Mouse (Mus musculus): Measurements from ENCODE around the gene Picalm. TPM values are rescaled to one million over a fixed set of nuclear protein-coding genes. Genes with fewer than 3 reads are reported as not detected.
"Not testable (repeated sequence)": the region's sequence is repeated elsewhere in the genome, so short reads cannot be mapped to it uniquely, and the experiment has no call there.

The Picalm gene
- polyA plus RNA-seq, 1 experiment from 2014 or later: 57.8 TPM

- Histone ChIP-seq H3K4me3 (ENCODE audit: low read depth, low read length) (no peak overlapping the region), H3K27me3 (ENCODE audit: control insufficient read depth, insufficient read depth, low read length) (no peaks in the 10 kb centered on the region), H3K9ac (ENCODE audit: low read depth, low read length) (no peak overlapping the region), H3K4me2 (replicated peaks; ENCODE audit: low read depth, low read length) (no peak overlapping the region), H3K4me1 (replicated peaks; ENCODE audit: control insufficient read depth, insufficient read depth, low read length) (no peaks in the 10 kb centered on the region), H3K27ac (ENCODE audit: low read depth, low read length) (no peak overlapping the region), H3K9me3 (ENCODE audit: control insufficient read depth, low read length) (no peaks in the 10 kb centered on the region), H3K36me3 (ENCODE audit: control insufficient read depth, insufficient read depth, low read length) (peaks cover 2% of the 10 kb centered on the region; the same call in 1 of the 2 replicates)
- DNase-seq (ENCODE audit: low spot score): no peak
- ATAC-seq (ENCODE audit: low FRiP score): no peak
- WGBS: 96% methylated on average over 2 of the region's 2 CpGs
Measured at GRCm38 (mm10) chr7:90158034-90158433, 28.0 kb downstream of the Picalm start.

GRCm38 (mm10) chr7:90160598-90160997, 30.6 kb downstream of the Picalm start:
- DNase-seq (ENCODE audit: low spot score): no peak
- no peaks in the 10 kb centered on the region for H3K4me1 ChIP-seq (replicated peaks; ENCODE audit: control insufficient read depth, insufficient read depth, low read length)
- no peak overlapping the region for H3K4me2 ChIP-seq (replicated peaks; ENCODE audit: low read depth, low read length)
- no peak overlapping the region for H3K27ac ChIP-seq (ENCODE audit: low read depth, low read length)
- H3K4me3 ChIP-seq (ENCODE audit: low read depth, low read length): no peak overlapping the region
- ATAC-seq (ENCODE audit: low FRiP score): no peak
- H3K36me3 ChIP-seq (ENCODE audit: control insufficient read depth, insufficient read depth, low read length): peaks cover 2% of the 10 kb centered on the region; the same call in 1 of the 2 replicates
- H3K9me3 ChIP-seq (ENCODE audit: control insufficient read depth, low read length): no peaks in the 10 kb centered on the region
- no peak overlapping the region for H3K9ac ChIP-seq (ENCODE audit: low read depth, low read length)
- H3K27me3 ChIP-seq (ENCODE audit: control insufficient read depth, insufficient read depth, low read length): no peaks in the 10 kb centered on the region
- WGBS: 97% methylated on average over 5 of the region's 5 CpGs

DNA sequence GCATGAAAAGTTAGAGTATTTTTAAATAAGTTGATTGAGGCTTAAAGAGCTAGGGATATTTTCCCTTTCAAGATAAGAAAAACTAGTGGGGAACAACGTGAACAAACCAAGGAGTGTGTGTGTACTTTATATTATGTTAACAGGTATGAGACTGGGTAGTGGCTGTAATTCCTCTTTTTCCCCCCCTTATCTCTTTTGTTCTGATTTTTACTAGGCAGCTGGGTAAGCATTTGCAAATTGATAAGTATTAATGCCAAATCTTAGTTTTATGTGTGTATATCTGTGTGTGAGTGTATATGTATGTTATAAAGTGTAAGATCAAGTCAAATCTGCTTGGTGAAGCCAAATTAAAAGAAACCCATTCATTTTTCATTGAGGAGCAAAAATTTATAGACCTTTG, 34.3 kb downstream of the Picalm start:
- Histone ChIP-seq H3K27ac (ENCODE audit: low read depth, low read length) (no peak overlapping the region), H3K9me3 (ENCODE audit: control insufficient read depth, low read length) (no peaks in the 10 kb centered on the region), H3K36me3 (ENCODE audit: control insufficient read depth, insufficient read depth, low read length) (peaks cover 2% of the 10 kb centered on the region; the same call in 1 of the 2 replicates), H3K4me1 (replicated peaks; ENCODE audit: control insufficient read depth, insufficient read depth, low read length) (no peaks in the 10 kb centered on the region), H3K27me3 (ENCODE audit: control insufficient read depth, insufficient read depth, low read length) (no peaks in the 10 kb centered on the region), H3K9ac (ENCODE audit: low read depth, low read length) (no peak overlapping the region), H3K4me3 (ENCODE audit: low read depth, low read length) (no peak overlapping the region), H3K4me2 (replicated peaks; ENCODE audit: low read depth, low read length) (no peak overlapping the region)
- WGBS: 95% methylated on average over 1 of the region's 1 CpGs
- ATAC-seq (ENCODE audit: low FRiP score) (no peak), DNase-seq (ENCODE audit: low spot score) (no peak)

DNA sequence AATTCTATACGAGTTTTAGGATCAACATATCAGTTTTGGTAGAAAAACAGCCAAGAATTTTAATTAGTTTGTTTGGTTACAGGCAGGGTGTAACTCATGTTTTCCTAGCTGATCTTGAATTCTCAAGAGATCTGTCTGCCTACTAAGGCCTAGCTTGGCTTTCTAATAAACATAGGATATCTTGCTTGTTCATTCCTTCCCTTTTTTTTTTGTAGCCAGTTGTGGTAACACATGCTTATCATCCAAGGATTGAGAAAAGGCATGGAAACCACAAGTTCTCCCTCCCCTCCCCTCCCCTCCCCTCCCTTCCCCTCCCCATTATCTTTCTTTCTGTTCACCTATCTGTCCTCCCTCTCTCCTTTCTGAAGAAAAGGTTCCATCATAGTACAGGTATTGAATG, 36.0 kb downstream of the Picalm start:
- Histone ChIP-seq H3K27me3 (ENCODE audit: control insufficient read depth, insufficient read depth, low read length) (no peaks in the 10 kb centered on the region), H3K4me1 (replicated peaks; ENCODE audit: control insufficient read depth, insufficient read depth, low read length) (no peaks in the 10 kb centered on the region), H3K27ac (ENCODE audit: low read depth, low read length) (no peak overlapping the region), H3K4me3 (ENCODE audit: low read depth, low read length) (no peak overlapping the region), H3K4me2 (replicated peaks; ENCODE audit: low read depth, low read length) (no peak overlapping the region), H3K9me3 (ENCODE audit: control insufficient read depth, low read length) (no peaks in the 10 kb centered on the region), H3K9ac (ENCODE audit: low read depth, low read length) (no peak overlapping the region), H3K36me3 (ENCODE audit: control insufficient read depth, insufficient read depth, low read length) (peaks cover 2% of the 10 kb centered on the region; the same call in 1 of the 2 replicates)
- WGBS: 91% methylated on average over 1 of the region's 1 CpGs
- no peak for DNase-seq (ENCODE audit: low spot score)
- no peak for ATAC-seq (ENCODE audit: low FRiP score)

DNA sequence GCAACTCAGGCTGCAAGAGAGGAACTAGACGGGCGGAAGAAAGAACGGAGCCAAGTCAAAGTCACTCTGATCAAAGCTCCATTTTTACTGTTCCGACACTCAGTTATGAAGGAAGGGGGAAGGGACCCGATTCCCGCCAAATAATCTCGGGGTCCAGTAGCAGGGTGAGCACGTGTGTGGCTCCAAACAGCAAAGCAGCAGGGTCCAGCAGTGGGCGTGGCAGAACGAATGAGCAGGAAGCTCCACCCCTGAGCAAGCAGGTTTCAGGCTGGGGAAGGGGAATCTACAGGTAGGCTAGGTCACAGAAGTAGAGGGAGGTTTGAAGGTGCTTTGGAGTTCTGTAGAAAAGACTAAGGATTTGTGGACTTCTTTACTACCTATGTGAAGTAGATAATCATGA, 37.8 kb downstream of the Picalm start:
- not testable (repeated sequence) for H3K27me3 ChIP-seq (ENCODE audit: control insufficient read depth, insufficient read depth, low read length); DNase-seq (ENCODE audit: low spot score); H3K27ac ChIP-seq (ENCODE audit: low read depth, low read length); H3K4me2 ChIP-seq (replicated peaks; ENCODE audit: low read depth, low read length); ATAC-seq (ENCODE audit: low FRiP score); H3K36me3 ChIP-seq (ENCODE audit: control insufficient read depth, insufficient read depth, low read length); H3K9ac ChIP-seq (ENCODE audit: low read depth, low read length); H3K4me3 ChIP-seq (ENCODE audit: low read depth, low read length); H3K9me3 ChIP-seq (ENCODE audit: control insufficient read depth, low read length); H3K4me1 ChIP-seq (replicated peaks; ENCODE audit: control insufficient read depth, insufficient read depth, low read length)
- 82% methylated on average over 10 of the region's 10 CpGs for WGBS

- Histone ChIP-seq H3K36me3 (ENCODE audit: control insufficient read depth, insufficient read depth, low read length) (no peaks in the 10 kb centered on the region), H3K4me2 (replicated peaks; ENCODE audit: low read depth, low read length) (no peak overlapping the region), H3K9ac (ENCODE audit: low read depth, low read length) (no peak overlapping the region), H3K4me3 (ENCODE audit: low read depth, low read length) (no peak overlapping the region), H3K27ac (ENCODE audit: low read depth, low read length) (no peak overlapping the region), H3K4me1 (replicated peaks; ENCODE audit: control insufficient read depth, insufficient read depth, low read length) (no peaks in the 10 kb centered on the region), H3K9me3 (ENCODE audit: control insufficient read depth, low read length) (no peaks in the 10 kb centered on the region), H3K27me3 (ENCODE audit: control insufficient read depth, insufficient read depth, low read length) (no peaks in the 10 kb centered on the region)
- ATAC-seq (ENCODE audit: low FRiP score) (no peak), DNase-seq (ENCODE audit: low spot score) (no peak)
- 100% methylated on average over 1 of the region's 1 CpGs for WGBS
Measured at GRCm38 (mm10) chr7:90173778-90174177, 43.8 kb downstream of the Picalm start.

DNA sequence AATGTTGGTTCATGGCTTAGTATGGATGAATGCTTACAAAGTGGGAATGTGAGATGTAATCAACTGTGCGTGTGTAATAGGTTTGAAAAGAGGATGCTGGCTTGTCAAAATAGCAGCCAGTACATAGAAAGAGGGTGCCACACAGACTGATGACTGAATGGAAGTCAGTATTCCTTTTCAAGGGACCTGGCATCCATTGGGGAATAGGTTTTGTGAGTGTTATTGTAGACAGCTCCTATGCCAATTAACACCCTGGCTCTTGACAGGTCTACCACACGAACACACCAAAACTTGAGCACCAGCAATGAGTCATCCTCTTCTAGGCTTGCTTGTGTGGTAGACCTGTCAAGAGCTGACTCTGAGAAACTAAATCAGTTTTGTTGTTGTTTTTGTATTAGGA, 45.6 kb downstream of the Picalm start:
- Histone ChIP-seq H3K27ac (ENCODE audit: low read depth, low read length) (no peak overlapping the region), H3K36me3 (ENCODE audit: control insufficient read depth, insufficient read depth, low read length) (no peaks in the 10 kb centered on the region), H3K27me3 (ENCODE audit: control insufficient read depth, insufficient read depth, low read length) (no peaks in the 10 kb centered on the region), H3K4me3 (ENCODE audit: low read depth, low read length) (no peak overlapping the region), H3K9ac (ENCODE audit: low read depth, low read length) (no peak overlapping the region), H3K4me1 (replicated peaks; ENCODE audit: control insufficient read depth, insufficient read depth, low read length) (no peaks in the 10 kb centered on the region), H3K4me2 (replicated peaks; ENCODE audit: low read depth, low read length) (no peak overlapping the region), H3K9me3 (ENCODE audit: control insufficient read depth, low read length) (no peaks in the 10 kb centered on the region)
- ATAC-seq (ENCODE audit: low FRiP score) (no peak), DNase-seq (ENCODE audit: low spot score) (no peak)
- WGBS: 91% methylated on average over 2 of the region's 2 CpGs

- Histone ChIP-seq H3K4me3 (ENCODE audit: low read depth, low read length) (no peak overlapping the region), H3K27me3 (ENCODE audit: control insufficient read depth, insufficient read depth, low read length) (no peaks in the 10 kb centered on the region), H3K4me2 (replicated peaks; ENCODE audit: low read depth, low read length) (no peak overlapping the region), H3K9me3 (ENCODE audit: control insufficient read depth, low read length) (no peaks in the 10 kb centered on the region), H3K4me1 (replicated peaks; ENCODE audit: control insufficient read depth, insufficient read depth, low read length) (no peaks in the 10 kb centered on the region), H3K36me3 (ENCODE audit: control insufficient read depth, insufficient read depth, low read length) (no peaks in the 10 kb centered on the region), H3K9ac (ENCODE audit: low read depth, low read length) (no peak overlapping the region), H3K27ac (ENCODE audit: low read depth, low read length) (no peak overlapping the region)
- DNase-seq (ENCODE audit: low spot score): no peak
- ATAC-seq (ENCODE audit: low FRiP score): no peak
- WGBS: 97% methylated on average over 1 of the region's 1 CpGs
Measured at GRCm38 (mm10) chr7:90180635-90181034, 50.6 kb downstream of the Picalm start.

- H3K9ac ChIP-seq (ENCODE audit: low read depth, low read length): no peak overlapping the region
- 93% methylated on average over 5 of the region's 5 CpGs for WGBS
- DNase-seq (ENCODE audit: low spot score) (no peak), ATAC-seq (ENCODE audit: low FRiP score) (no peak)
- H3K9me3 ChIP-seq (ENCODE audit: control insufficient read depth, low read length): no peaks in the 10 kb centered on the region
- no peak overlapping the region for H3K27ac ChIP-seq (ENCODE audit: low read depth, low read length)
- H3K36me3 ChIP-seq (ENCODE audit: control insufficient read depth, insufficient read depth, low read length): peaks cover 2% of the 10 kb centered on the region; the same call in 1 of the 2 replicates
- no peaks in the 10 kb centered on the region for H3K27me3 ChIP-seq (ENCODE audit: control insufficient read depth, insufficient read depth, low read length)
- no peaks in the 10 kb centered on the region for H3K4me1 ChIP-seq (replicated peaks; ENCODE audit: control insufficient read depth, insufficient read depth, low read length)
- H3K4me3 ChIP-seq (ENCODE audit: low read depth, low read length): no peak overlapping the region
- no peak overlapping the region for H3K4me2 ChIP-seq (replicated peaks; ENCODE audit: low read depth, low read length)
Measured at GRCm38 (mm10) chr7:90200251-90200650, 70.2 kb downstream of the Picalm start.

All from hindbrain, embryonic 11.5 days (tissue).